Mouse (Mus musculus) adrenal gland, postnatal 0 days (tissue): ENCODE results near the gene Prdx2. TPM values are rescaled to one million over a fixed set of nuclear protein-coding genes. Genes with fewer than 3 reads are reported as not detected.

Experiments used
- microRNA-seq: library from miRNA; unstranded; fragments of <30 nt; microRNA quantifications from one replicate; pipeline ENCODE4, GENCODE M21; 2016; ENCODE audit warnings: borderline replicate concordance; ENCODE audit not compliant: insufficient number of aligned reads
- polyA plus RNA-seq: library from polyadenylated mRNA; unstranded; fragments of >200 nt; fragmentation: Nextera tagmentation; extraction: Ambion mirVana; gene quantifications from 2 replicates; pipeline ENCODE4 v1.2.1, GENCODE M21; 2015

Prdx2 gene
- 788 and 1,010 TPM in 2 replicates for polyA plus RNA-seq

DNA sequence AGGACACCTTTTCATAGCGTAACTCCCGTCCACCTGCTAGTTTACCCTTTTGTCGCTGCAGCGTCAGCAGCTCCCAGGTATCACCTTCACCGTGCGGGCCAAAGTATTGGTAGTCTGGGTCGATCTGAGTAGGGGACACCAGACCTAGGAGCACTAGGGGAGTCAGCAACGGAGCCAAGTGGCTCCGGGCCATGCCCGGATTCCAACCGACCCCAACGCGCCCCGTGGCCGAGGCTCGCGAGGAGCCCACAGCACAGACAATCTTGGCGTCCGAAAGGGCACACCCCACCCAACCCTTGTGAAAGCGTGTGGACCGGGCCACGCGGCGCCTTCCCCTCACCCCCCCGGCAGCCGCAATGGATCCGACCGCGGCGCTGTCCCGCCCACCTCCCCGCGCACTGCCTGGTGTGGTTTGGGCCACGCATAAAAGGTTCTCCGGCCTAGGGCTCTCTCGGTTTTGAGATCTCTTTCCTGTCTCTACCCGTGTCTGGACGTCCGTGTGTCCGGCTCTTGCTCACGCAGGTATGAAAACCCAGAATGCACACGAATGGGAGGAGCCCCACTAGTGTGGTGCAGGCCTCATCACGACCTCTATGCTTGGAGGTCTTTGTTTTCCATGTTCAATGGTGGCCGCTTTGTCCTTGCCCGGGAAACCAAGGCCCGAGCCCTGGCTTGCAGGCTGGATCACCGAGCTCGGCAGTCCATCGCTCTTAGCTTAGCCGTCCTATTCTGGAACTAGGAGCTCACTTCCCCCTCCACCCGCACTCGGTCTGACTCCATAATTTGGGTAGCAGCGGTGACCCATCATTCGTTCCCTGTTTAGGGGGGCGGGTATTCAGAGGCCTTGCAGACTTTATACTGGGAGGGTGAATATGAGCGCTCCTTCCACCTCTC is at the start of gene Prdx2, which contains the start of the genes Gm49661 and Rnaseh2a:
Prdx2 (plus strand) TSS at position 347 of the 894 bp plus-strand sequence.
Gm49661 (minus strand) TSS at position 193 of the 894 bp plus-strand sequence.
Rnaseh2a (minus strand) TSS at position 527 of the 894 bp plus-strand sequence.

DNA sequence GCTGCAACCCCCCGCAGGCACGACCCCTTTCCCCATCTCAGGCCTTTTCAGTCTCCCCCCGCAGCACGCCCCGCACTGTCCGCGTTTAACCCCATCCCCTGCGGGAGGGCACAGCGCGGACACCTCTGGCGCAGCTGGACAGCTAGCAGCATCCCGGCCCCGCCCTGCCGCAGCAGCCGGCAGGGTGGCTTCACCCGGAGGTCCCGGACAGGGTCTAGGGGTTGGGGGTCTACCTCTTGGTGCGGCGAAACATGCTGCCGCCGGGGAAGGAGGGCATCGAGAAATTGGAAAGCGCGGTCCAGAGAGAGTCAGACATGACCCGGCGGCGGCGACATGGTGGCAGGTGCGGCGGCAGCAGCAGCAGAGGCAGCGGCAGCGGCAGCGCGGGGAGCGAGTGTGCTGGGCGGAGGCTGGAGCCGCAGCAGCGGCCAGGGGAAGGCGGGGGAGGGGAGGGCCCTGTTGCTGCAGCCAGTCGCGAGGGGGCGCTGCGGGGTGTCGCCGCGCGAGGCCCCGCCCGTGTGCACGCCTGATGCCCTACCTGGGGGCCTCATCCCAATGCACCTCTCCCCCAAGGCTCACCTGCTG is 32.3 kb upstream of the Prdx2 start, which contains the start of gene Mast1:
Mast1 (minus strand) TSS at position 398 of the 585 bp plus-strand sequence.

DNA sequence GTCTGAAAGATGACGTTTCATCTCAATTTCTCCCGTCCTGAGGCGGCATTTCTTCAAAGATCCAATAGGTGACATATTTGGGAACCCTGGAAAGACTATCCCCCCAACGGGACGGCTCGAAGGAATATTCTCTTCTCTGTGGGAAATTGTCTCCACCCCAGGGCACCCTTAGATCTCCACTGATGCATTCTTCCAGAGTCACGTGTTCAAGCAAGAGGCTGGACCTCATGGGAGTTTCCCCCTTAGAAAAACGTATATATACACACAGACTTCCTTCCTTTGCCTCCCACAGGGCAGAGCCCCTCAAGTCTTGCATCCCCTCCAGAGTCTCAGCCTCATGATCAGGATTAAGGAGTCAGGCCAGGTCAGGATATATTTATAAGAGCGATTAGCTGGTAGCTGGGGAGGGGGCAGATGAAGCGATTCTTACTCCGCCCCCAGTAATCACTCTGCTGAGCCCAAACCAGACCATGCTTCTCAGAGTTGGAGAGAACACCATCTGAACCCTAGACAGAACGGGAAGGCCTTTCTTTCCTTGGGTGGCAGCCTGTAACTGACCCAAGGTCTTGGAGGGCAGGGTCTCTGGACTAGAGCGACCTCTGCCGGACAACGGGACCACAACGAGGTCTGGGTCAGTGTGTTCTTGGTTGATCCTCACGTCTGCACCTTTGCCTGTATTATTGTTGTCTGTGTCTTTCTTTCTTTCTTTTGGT is 22.7 kb upstream of the Prdx2 start, which contains the start of gene Rtbdn:
Rtbdn (plus strand) TSS at position 464 of the 713 bp plus-strand sequence.

DNA sequence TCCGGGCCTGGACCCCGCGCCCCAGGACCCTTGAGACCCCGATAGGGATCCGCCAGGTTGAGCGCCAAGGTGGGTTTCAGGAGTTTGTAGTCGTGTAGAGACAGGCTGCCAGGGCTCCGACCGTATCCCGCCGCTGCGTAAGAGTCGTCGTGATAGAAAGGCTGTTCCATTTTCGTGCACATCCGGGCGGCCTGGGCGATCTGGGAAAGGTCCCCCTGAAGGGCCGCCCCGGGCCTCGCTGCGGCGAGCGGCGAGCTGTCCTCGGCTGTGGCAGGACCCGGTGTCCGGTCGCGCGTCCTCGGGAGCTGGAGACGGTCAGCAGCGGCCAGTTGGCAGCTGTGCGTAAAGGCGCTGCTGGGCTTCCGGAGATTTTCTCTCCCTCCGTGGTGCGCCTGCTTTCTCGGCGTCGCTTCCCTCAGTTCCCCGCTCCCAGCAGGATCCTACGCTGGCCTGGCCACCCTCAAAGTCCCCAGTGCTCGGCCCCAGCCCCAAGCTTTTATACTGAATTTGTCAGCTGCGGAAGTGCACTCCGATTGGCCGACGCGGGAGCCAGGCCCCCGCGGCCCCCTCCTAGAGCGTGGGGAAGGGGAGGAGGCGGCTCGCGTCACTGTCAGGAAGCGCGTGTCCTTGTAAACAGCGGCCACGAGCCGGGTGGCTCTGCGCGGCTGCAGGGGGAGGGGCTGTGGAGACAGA is 9.0 kb downstream of the Prdx2 start, which contains the start of gene Junb:
Junb (minus strand) TSS at position 471 of the 693 bp plus-strand sequence.

DNA sequence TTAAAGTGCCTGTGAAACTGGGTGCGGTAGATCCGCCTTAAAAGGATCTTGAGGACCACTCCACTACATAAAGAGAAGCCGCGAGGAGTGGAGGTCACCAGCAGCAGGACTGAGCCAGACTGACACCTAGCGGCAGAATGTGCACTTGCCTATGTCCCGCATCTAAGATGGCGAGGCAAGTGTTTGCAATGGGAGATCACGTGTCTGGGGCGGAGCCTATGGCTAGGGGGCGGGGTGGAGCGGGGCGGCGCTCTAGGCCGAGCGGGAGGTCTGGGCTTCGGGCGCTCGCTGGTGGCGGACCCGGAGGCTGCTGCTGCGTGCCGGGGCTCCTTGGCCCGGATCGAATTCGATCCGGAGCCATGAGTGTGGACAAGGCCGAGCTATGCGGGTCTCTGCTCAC is 21.0 kb downstream of the Prdx2 start, which contains the start of gene Hook2:
Hook2 (plus strand) TSS at position 255 of the 400 bp plus-strand sequence.

DNA sequence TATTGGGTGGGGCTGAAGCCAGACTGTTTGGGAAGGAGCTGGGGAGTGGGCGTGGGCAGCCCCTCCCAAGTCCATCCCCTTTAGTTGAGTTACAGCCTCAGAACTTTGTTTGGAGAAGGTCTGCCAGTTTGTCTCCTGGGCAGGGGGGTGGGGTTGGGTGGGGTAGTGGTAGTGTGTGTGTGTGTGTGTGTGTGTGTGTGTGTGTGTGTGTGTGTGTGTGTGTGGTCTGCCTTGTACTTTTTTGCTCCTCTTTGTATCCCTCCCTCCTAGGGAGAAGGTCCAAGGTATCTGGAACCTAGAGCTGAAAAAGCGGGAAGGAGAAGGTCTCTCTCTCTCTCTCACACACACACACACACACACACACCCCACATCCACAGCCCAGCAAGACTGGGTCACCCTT is 45.0 kb downstream of the Prdx2 start, which contains the start of gene Best2:
Best2 (minus strand) TSS at position 101 of the 400 bp plus-strand sequence.

Small RNAs within 50 kb of the gene (microRNA-seq; reads per million reads assigned to microRNA genes)
- gene Gm24197 = not detected

Other genes starting within 250 kb of the Prdx2 start
- gene G430095P16Rik, start 246.6 kb upstream of the Prdx2 start, polyA plus RNA-seq = 1.7 and 3.0 TPM in 2 replicates
- 22.8 and 26.3 TPM in 2 replicates for gene Nfix, start 169.2 kb upstream of the Prdx2 start, polyA plus RNA-seq
- gene Dand5, start 146.8 kb upstream of the Prdx2 start, polyA plus RNA-seq = 6.6 and 9.9 TPM in 2 replicates
- 74.9 and 88.3 TPM in 2 replicates for gene Gadd45gip1, start 138.1 kb upstream of the Prdx2 start, polyA plus RNA-seq
- gene Rad23a, start 128.9 kb upstream of the Prdx2 start, polyA plus RNA-seq = 80.9 and 112 TPM in 2 replicates
- 326 and 438 TPM in 2 replicates for gene Calr, start 122.7 kb upstream of the Prdx2 start, polyA plus RNA-seq
- gene Farsa, start 112.6 kb upstream of the Prdx2 start, polyA plus RNA-seq = 34.4 and 47.4 TPM in 2 replicates
- 52.9 and 54.5 TPM in 2 replicates for gene Syce2, start 97.5 kb upstream of the Prdx2 start, polyA plus RNA-seq
- 29.7 and 48.4 TPM in 2 replicates for gene Gcdh, start 75.7 kb upstream of the Prdx2 start, polyA plus RNA-seq
- gene Klf1, start 67.7 kb upstream of the Prdx2 start, polyA plus RNA-seq = 9.0 and 20.1 TPM in 2 replicates
- 10.5 and 16.2 TPM in 2 replicates for gene Dnase2a, start 61.0 kb upstream of the Prdx2 start, polyA plus RNA-seq
- gene Mast1, start 32.2 kb upstream of the Prdx2 start, polyA plus RNA-seq = 3.6 and 11.0 TPM in 2 replicates
- 0.12 and 0.61 TPM in 2 replicates for gene Rtbdn, start 22.6 kb upstream of the Prdx2 start, polyA plus RNA-seq
- 0.81 TPM in 1 of 2 replicates, not detected in the other for gene Gm49661, start 154 bp upstream of the Prdx2 start, polyA plus RNA-seq
- gene Rnaseh2a, start 180 bp downstream of the Prdx2 start, polyA plus RNA-seq = 136 and 227 TPM in 2 replicates
- 25.6 and 40.6 TPM in 2 replicates for gene Junb, start 9.1 kb downstream of the Prdx2 start, polyA plus RNA-seq
- gene Hook2, start 21.0 kb downstream of the Prdx2 start, polyA plus RNA-seq = 8.6 and 12.6 TPM in 2 replicates
- gene Best2, start 44.9 kb downstream of the Prdx2 start, polyA plus RNA-seq = not detected in 2 replicates
- 101 and 111 TPM in 2 replicates for gene Asna1, start 55.7 kb downstream of the Prdx2 start, polyA plus RNA-seq
- 114 and 124 TPM in 2 replicates for gene Trir, start 57.2 kb downstream of the Prdx2 start, polyA plus RNA-seq
- 15.4 and 16.3 TPM in 2 replicates for gene Tnpo2, start 67.3 kb downstream of the Prdx2 start, polyA plus RNA-seq
- 33.5 and 34.5 TPM in 2 replicates for gene Fbxw9, start 90.5 kb downstream of the Prdx2 start, polyA plus RNA-seq
- not detected in 2 replicates for gene Gm5741, start 98.4 kb downstream of the Prdx2 start, polyA plus RNA-seq
- gene Dhps, start 102.2 kb downstream of the Prdx2 start, polyA plus RNA-seq = 54.9 and 58.6 TPM in 2 replicates
- gene Wdr83os, start 111.2 kb downstream of the Prdx2 start, polyA plus RNA-seq = 109 and 143 TPM in 2 replicates
- gene Wdr83, start 111.7 kb downstream of the Prdx2 start, polyA plus RNA-seq = 23.8 and 33.0 TPM in 2 replicates
- 30.0 and 40.0 TPM in 2 replicates for gene Man2b1, start 113.7 kb downstream of the Prdx2 start, polyA plus RNA-seq
- gene Zfp791, start 153.5 kb downstream of the Prdx2 start, polyA plus RNA-seq = 1.4 and 2.2 TPM in 2 replicates
- not detected in 2 replicates for gene Cks1brt, start 182.3 kb downstream of the Prdx2 start, polyA plus RNA-seq